Mouse (Mus musculus): ENCODE results near the gene AC161166.1.

Gene AC161166.1

GRCm38 (mm10) chr7:24482208-24483020, 29.8 kb downstream of the AC161166.1 start:
- no peak for DNase-seq

GRCm38 (mm10) chr7:24481474-24482207, 30.6 kb downstream of the AC161166.1 start, which contains the start of gene Cadm4:
TSS of gene Cadm4 (plus strand) at chr7:24482023.
- DNase-seq, result peak; percentile 91

GRCm38 (mm10) chr7:24480986-24481473, 31.2 kb downstream of the AC161166.1 start:
- DNase-seq, result no peak

DNA sequence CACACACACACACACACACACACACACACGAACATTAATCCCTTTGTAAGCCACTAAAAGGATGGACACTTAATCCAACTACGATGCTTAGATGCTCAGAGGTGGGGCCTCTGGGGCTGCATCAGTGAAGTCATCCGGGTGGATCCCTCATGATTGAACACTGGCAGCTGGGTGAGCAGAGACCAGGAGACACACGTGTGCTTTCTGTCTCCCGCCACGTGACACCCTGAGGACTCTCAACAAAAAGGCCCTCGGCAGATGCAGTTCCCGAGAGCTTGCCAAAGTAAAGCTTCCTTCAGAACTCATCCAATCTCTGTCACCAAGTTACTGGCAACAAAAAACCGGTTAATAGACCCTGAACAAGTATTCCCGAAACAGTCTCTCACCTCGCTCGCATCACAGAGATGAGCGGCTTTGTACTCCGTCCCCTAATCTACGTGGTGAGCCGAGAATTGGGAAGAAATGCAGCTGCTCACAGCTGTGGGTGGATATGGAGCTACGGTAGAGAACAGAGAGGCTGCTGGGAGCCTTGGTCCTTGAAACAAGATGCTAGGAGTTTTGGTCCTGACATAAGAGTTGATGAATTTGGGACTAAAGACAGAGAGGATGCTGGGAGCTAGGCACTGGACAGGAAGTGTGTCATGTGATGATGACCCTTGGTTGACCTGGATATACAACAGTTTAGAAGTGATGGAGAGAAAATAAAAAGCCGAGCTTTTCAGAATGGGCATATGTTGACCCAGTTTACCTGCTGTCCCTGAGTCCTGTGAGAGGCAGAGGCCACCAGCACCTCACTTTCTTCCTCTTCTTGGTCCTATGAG, 31.9 kb downstream of the AC161166.1 start:
- DNase-seq, result no peak

DNA sequence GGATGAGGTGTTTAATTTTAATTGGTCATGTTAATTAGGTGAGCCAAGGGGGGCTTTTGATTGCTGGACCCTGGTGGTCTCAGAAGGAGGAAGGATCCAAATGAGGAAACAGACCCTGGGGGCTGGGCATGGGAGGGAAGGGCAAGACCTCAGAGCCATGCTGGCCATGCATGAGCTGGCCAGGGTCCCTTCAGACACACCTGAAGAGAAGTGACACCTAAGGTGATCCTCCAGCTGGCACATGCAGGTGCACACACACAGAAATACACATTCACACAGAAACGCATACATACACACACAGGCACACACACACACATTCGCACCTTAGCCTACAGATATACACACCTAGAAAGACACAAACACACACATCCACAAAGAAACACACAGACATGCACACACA, 32.6 kb downstream of the AC161166.1 start:
- DNase-seq, result no peak

GRCm38 (mm10) chr7:24478911-24479310, 33.3 kb downstream of the AC161166.1 start:
- DNase-seq, result no peak

DNA sequence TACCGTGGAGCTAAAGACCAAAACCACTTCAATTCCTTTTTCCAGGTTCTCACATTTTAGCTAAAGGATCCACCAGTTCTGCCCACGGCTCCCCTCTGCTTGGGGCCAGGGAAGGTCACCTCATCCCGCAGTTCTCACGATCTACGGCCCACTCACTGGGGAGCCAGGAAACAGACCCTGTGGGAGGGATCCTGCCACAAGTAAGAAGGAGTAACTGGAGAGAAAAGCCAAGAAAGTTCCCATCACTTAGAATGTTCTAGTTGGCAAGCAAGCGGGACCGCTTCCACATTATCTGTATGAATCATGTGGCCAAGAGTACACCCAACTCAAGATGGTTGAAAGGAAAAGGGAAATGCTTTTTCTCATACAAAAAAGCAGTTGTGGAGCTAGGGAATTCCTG, 35.4 kb downstream of the AC161166.1 start:
- DNase-seq, result no peak

- no peak for DNase-seq
Observed at GRCm38 (mm10) chr7:24476338-24476737, 35.9 kb downstream of the AC161166.1 start.

DNA sequence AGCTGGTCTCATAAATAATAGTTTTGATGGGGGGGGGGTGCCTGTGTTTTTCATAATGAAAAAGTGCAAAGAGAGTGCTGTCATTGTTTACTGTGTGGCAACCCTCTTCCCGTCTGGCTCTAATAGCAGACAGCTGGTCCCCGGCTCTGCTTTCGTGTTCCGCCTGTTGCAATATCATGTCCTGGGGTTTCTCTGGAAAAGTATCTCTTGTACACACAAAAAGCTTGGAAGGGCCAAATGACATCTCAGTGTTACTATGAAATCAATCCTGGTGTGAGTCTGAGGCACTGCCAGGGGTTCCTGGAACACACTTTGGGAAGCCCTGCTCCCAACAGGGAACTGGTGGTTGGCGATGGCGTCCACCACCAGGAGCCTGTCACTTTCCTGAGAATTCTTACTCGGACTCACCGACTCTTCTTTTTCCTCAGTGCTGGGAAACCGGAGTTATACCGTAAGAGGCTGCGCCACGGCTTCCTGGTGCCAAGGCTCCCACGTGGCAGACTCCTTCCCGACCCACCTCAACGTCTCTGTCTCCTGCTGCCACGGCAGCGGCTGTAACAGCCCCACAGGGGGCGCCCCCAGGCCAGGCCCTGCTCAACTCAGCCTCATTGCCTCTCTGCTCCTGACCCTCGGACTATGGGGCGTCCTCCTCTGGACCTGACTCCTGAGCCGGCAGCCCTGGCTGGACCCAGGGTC, 37.3 kb downstream of the AC161166.1 start:
- peak; percentile 48 for DNase-seq

DNA sequence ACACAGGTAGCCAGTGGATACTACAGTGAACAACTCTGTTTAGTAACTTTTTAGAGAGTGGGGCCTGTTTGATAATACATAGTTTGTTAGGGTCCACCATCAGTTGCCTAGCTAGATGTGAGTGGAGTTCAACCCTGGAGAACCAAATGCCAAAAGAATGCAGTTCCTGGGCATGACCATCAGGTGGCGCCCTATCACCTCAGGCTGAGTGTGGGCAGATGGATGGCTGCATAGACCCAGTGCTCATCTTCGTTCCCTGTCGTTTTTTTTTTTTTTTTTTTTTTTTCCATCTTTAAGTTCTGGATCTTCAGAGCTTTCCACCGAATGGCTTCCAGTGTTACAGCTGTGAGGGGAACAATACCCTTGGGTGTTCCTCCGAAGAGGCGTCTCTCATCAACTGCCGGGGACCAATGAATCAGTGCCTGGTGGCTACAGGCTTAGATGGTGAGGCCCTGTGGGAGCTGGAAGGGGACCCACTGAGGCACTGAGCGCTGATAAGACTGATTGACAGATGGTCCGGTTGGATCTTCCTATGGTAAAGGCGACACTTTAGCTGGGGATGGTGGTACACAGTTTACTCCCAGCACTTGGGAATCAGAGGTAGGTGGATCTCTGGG, 38.2 kb downstream of the AC161166.1 start:
- peak; percentile 67 for DNase-seq

- no peak for DNase-seq
Observed at GRCm38 (mm10) chr7:24472937-24473336, 39.3 kb downstream of the AC161166.1 start.

- DNase-seq, result no peak
Observed at GRCm38 (mm10) chr7:24472442-24472841, 39.8 kb downstream of the AC161166.1 start.

- DNase-seq, result no peak
Observed at GRCm38 (mm10) chr7:24470356-24470755, 41.9 kb downstream of the AC161166.1 start.

GRCm38 (mm10) chr7:24469126-24469525, 43.1 kb downstream of the AC161166.1 start:
- no peak for DNase-seq

DNA sequence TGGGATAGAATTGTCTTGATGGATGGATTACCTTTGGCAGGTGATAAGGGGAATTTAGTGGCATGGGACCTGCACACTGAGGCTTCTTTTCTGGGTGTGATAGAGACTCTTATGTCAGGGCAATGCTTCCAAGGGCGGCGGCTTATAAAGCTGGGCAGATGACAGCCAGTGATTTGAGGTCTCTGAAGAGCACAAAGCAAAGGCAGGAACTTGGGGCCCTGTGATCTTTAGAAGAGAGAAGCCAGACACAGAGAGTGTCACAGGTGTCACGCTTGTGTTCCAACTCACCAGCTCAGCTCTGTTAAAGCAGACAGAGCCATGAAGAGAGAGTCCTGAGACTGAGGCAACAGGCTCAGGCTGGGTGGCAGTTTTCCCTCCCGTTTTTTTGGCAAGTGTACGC, 44.4 kb downstream of the AC161166.1 start:
- DNase-seq, result no peak

- DNase-seq, result no peak
Observed at GRCm38 (mm10) chr7:24466835-24467234, 45.4 kb downstream of the AC161166.1 start.

- DNase-seq, result no peak
Observed at GRCm38 (mm10) chr7:24462388-24463319, 49.6 kb downstream of the AC161166.1 start, which contains the start of gene Plaur. TSS of gene Plaur (plus strand) at chr7:24462484.

GRCm38 (mm10) chr7:24461376-24462051, 50.7 kb downstream of the AC161166.1 start:
- DNase-seq, result no peak

Measured in right cerebral cortex, postnatal 14 days (tissue).